Comparison of ENCODE assay signal across 8 mouse cellular contexts in the genomic region with DNA sequence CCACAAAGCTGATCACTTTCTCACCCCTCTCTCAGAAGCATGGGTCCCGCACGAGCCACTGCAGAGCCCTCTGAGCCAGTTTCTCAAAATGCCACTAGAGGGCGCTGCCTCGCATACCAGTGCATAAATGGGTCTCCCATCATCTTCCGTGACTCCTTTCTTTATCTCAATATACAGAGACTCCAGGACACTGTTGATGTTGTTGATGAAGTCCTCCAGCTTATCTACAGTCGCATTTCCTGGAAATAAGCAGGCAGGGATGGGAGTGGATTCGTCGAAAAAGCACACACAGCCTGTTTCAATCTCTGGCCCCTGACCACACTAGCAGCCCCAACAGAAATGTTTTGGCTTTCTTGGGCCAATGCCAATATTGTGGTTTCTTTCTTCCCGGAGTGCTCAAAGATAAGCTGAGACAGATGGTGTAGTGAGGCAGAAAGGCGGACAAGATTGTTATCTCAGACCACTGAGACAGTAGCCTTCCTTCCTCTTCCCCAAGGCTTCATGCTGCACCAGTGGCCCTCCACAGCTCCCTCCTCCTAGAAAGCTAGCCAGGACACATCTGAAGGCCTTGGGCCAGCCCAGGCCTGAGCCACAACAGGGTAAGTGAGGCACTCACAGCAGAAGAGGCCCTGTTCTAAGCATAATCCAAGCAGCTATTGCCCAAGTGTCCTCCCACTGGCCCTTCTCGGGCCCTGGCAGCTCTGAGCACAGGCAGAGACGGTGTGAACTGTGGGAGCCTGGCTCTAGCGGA. TPM values are rescaled to one million over a fixed set of nuclear protein-coding genes. Genes with fewer than 3 reads are reported as not detected.
DNase-seq lines count a peak whose midpoint lies in the region; ATAC-seq lines count a peak whose summit lies in the region.

No protein-coding gene starts in this region.

- intact Hi-C loops in gastrocnemius, postnatal 14 days (cut with DNase I; ENCODE audit: low total_unique reads) = no loop called here
- intact Hi-C loops in left cerebral cortex, postnatal 14 days (cut with DNase I) = loop anchor here (1.0 kb wide), 1 partner anchor 109 kb away; no protein-coding TSS in a partner anchor

- ATAC-seq in inflammation-experienced regulatory T-cells, adult 6 months = peak; percentile 62
- ATAC-seq in megakaryocyte-erythroid progenitor cell, adult 5-6 weeks (replicated peaks; ENCODE audit: low FRiP score, low TSS enrichment, poor library complexity, severe bottlenecking) = peak; percentile 81

- DNase-seq in adipocyte (ENCODE audit: low spot score) = peak; percentile 72
- peak; percentile 87 for DNase-seq in embryo, embryonic 10 days (ENCODE audit: low spot score)
- DNase-seq in gastrocnemius, postnatal 14 days = peak; percentile 75
- peak; percentile 84 to 85 for DNase-seq in left cerebral cortex, postnatal 14 days (ENCODE audit: low spot score in 2 of 2)
- DNase-seq in right cerebral cortex, postnatal 25 days = peak; percentile 74
- DNase-seq in urinary bladder, postnatal 36 days (ENCODE audit: low spot score in 2 of 2) = peak; percentile 50 to 78

RNA-seq across cellular contexts. Expression of gene Nsmce1, which starts 19.2 kb away (rescaled TPM):
- total RNA-seq in gastrocnemius, postnatal 14 days (2021) = 10 to 100 TPM; 12.2 to 13.4 TPM
- 100 to 1,000 TPM in 1 of 3 experiments, 10 to 100 TPM in 2; 87.0 to 103 (median 99.4) TPM for polyA plus RNA-seq in inflammation-experienced regulatory T-cells, adult 6 months (2017; shearing (Covaris generic))
- total RNA-seq in left cerebral cortex, postnatal 14 days (2021) = 10 to 100 TPM; 15.8 to 19.2 TPM
- 49.9 and 55.4 TPM in 2 replicates for total RNA-seq in megakaryocyte-erythroid progenitor cell, adult 5-6 weeks (2014; fragmentation: Nextera tagmentation)
- 58.3 and 68.4 TPM in 2 replicates for total RNA-seq in megakaryocyte-erythroid progenitor cell, adult 5-6 weeks (2017)

RNA-seq across cellular contexts. Expression of gene Kdm8, which starts 27.7 kb away (rescaled TPM):
- 1 to 10 TPM; 4.3 to 4.9 TPM for total RNA-seq in gastrocnemius, postnatal 14 days (2021)
- 1 to 10 TPM; 2.4 to 7.3 (median 4.5) TPM for polyA plus RNA-seq in inflammation-experienced regulatory T-cells, adult 6 months (2017; shearing (Covaris generic))
- total RNA-seq in left cerebral cortex, postnatal 14 days (2021) = 1 to 10 TPM; 3.4 to 3.8 TPM
- 5.0 and 5.4 TPM in 2 replicates for total RNA-seq in megakaryocyte-erythroid progenitor cell, adult 5-6 weeks (2014; fragmentation: Nextera tagmentation)
- total RNA-seq in megakaryocyte-erythroid progenitor cell, adult 5-6 weeks (2017) = 5.3 and 6.3 TPM in 2 replicates

Comparison
In these comparisons a context has a peak if more than half of its experiments do, and no peak if none do; other contexts are left out.
1. Peak in every context shown above with its lines: DNase-seq and ATAC-seq.